Mouse (Mus musculus) kidney, embryonic 14.5 days (tissue): Measurements from ENCODE around the gene Dcaf15. TPM values are rescaled to one million over a fixed set of nuclear protein-coding genes. Genes with fewer than 3 reads are reported as not detected.

ENCODE experiments used
- ATAC-seq: fragments of 200-750 bp; cut with Nextera tagmentation; 2 replicates; pipeline ENCODE4 v1.8.0; 2017; ENCODE audit warnings: moderate number of reproducible peaks, mild to moderate bottlenecking, moderate TSS enrichment, moderate library complexity; ENCODE audit not compliant: low FRiP score, low TSS enrichment
- H3K27ac ChIP-seq: fragments of 300-500 bp; sonication (generic); 2 replicates; pipeline ENCODE4 v1.5.1; 2014; ENCODE audit warnings: low read depth, mild to moderate bottlenecking, low read length, moderate library complexity, mixed read lengths
- H3K27me3 ChIP-seq: fragments of 300-500 bp; sonication (generic); 2 replicates; pipeline ENCODE4 v1.6.1; 2014; ENCODE audit warnings: mild to moderate bottlenecking, low read length; ENCODE audit not compliant: control insufficient read depth, insufficient read depth
- H3K36me3 ChIP-seq: fragments of 300-500 bp; sonication (generic); 2 replicates; pipeline ENCODE4 v1.6.1; 2014; ENCODE audit warnings: low read length, mixed read lengths; ENCODE audit not compliant: control insufficient read depth, insufficient read depth
- H3K4me1 ChIP-seq: fragments of 300-500 bp; sonication (generic); 2 replicates; pipeline ENCODE4 v1.6.1; 2014; ENCODE audit warnings: low read length, mixed read lengths; ENCODE audit not compliant: control insufficient read depth, insufficient read depth
- H3K4me2 ChIP-seq: fragments of 300-500 bp; sonication (generic); replicated peaks from 2 replicates; pipeline ENCODE4 v1.6.1; 2014; ENCODE audit warnings: low read depth, mild to moderate bottlenecking, low read length
- H3K4me3 ChIP-seq: fragments of 300-500 bp; sonication (generic); 2 replicates; pipeline ENCODE4 v1.5.1; 2014; ENCODE audit warnings: mild to moderate bottlenecking, low read length
- H3K9ac ChIP-seq: fragments of 300-500 bp; sonication (generic); 2 replicates; pipeline ENCODE4 v1.6.1; 2014; ENCODE audit warnings: low read depth, mild to moderate bottlenecking, low read length, moderate library complexity
- H3K9me3 ChIP-seq: fragments of 300-500 bp; sonication (generic); 2 replicates; pipeline ENCODE4 v1.6.1; 2016; ENCODE audit warnings: low read length; ENCODE audit not compliant: control insufficient read depth
- WGBS: fragments of 180-500 bp; shearing (Covaris S2); extraction: QIAGEN DNeasy Blood & Tissue Kit; methylation state at CpG from one replicate; pipeline ENCODE4 v1.1.7; 2014; 5-methylcytosine and 5-hydroxymethylcytosine counted together
- polyA plus RNA-seq: library from polyadenylated mRNA; unstranded; fragments of >200 nt; fragmentation: Nextera tagmentation; extraction: Ambion mirVana; gene quantifications from 2 replicates; pipeline ENCODE4 v1.2.1, GENCODE M21; 2014

Gene Dcaf15
- polyA plus RNA-seq, 1 experiment from 2014 or later, result 10.4 TPM

- 93% methylated on average over 2 of the region's 2 CpGs for WGBS
- ATAC-seq, result no peak
- Histone ChIP-seq H3K36me3 (peaks cover 4% of the 10 kb centered on the region; the same call in 1 of the 2 replicates), H3K4me3 (no peak overlapping the region), H3K9me3 (no peaks in the 10 kb centered on the region), H3K4me2 (no peak overlapping the region), H3K9ac (no peak overlapping the region), H3K4me1 (peaks cover 36% of the 10 kb centered on the region), H3K27ac (no peak overlapping the region), H3K27me3 (no peaks in the 10 kb centered on the region)
These were observed 33.9 kb downstream of the Dcaf15 start for GRCm38 (mm10) chr8:84070667-84071066.

GRCm38 (mm10) chr8:84070241-84070640 is 34.3 kb downstream of the Dcaf15 start:
- Histone ChIP-seq H3K36me3 (peaks cover 4% of the 10 kb centered on the region; the same call in 1 of the 2 replicates), H3K4me3 (no peak overlapping the region), H3K4me1 (peaks cover 36% of the 10 kb centered on the region), H3K27ac (no peak overlapping the region), H3K9me3 (no peaks in the 10 kb centered on the region), H3K4me2 (no peak overlapping the region), H3K9ac (no peak overlapping the region), H3K27me3 (no peaks in the 10 kb centered on the region)
- 90% methylated on average over 5 of the region's 5 CpGs for WGBS
- ATAC-seq, result no peak

- H3K27me3 ChIP-seq, result no peaks in the 10 kb centered on the region
- ATAC-seq, result no peak
- H3K4me1 ChIP-seq, result peaks cover 36% of the 10 kb centered on the region
- H3K27ac ChIP-seq, result no peak overlapping the region
- no peak overlapping the region for H3K9ac ChIP-seq
- H3K4me2 ChIP-seq, result no peak overlapping the region
- peaks cover 4% of the 10 kb centered on the region; the same call in 1 of the 2 replicates for H3K36me3 ChIP-seq
- 73% methylated on average over 2 of the region's 2 CpGs for WGBS
- H3K9me3 ChIP-seq, result no peaks in the 10 kb centered on the region
- no peak overlapping the region for H3K4me3 ChIP-seq
These were observed 34.8 kb downstream of the Dcaf15 start for GRCm38 (mm10) chr8:84069750-84070149.

GRCm38 (mm10) chr8:84069169-84069568 is 35.4 kb downstream of the Dcaf15 start:
- Histone ChIP-seq H3K4me1 (peaks cover 36% of the 10 kb centered on the region), H3K36me3 (no peaks in the 10 kb centered on the region), H3K4me3 (no peak overlapping the region), H3K27ac (no peak overlapping the region), H3K9me3 (no peaks in the 10 kb centered on the region), H3K27me3 (no peaks in the 10 kb centered on the region), H3K4me2 (no peak overlapping the region), H3K9ac (no peak overlapping the region; the same call in 1 of the 2 replicates)
- no peak for ATAC-seq
- WGBS, result 13% methylated on average over 1 of the region's 1 CpGs

- Histone ChIP-seq H3K9me3 (no peaks in the 10 kb centered on the region), H3K27me3 (no peaks in the 10 kb centered on the region), H3K9ac (no peak overlapping the region), H3K27ac (no peak overlapping the region), H3K4me3 (no peak overlapping the region), H3K36me3 (no peaks in the 10 kb centered on the region), H3K4me2 (0 out of 2 replicates have a peak overlapping the region, but pooled peaks have one; percentile 8), H3K4me1 (peaks cover 32% of the 10 kb centered on the region)
- ATAC-seq, result no peak
- WGBS, result 43% methylated on average over 12 of the region's 12 CpGs
These were observed 36.1 kb downstream of the Dcaf15 start for GRCm38 (mm10) chr8:84068316-84069035.

- 77% methylated on average over 7 of the region's 7 CpGs for WGBS
- H3K4me2 ChIP-seq, result peak overlapping the region; percentile 52
- no peak overlapping the region for H3K27ac ChIP-seq
- H3K9me3 ChIP-seq, result no peaks in the 10 kb centered on the region
- H3K4me1 ChIP-seq, result peaks cover 27% of the 10 kb centered on the region
- H3K27me3 ChIP-seq, result no peaks in the 10 kb centered on the region
- no peaks in the 10 kb centered on the region for H3K36me3 ChIP-seq
- H3K4me3 ChIP-seq, result peak overlapping the region; percentile 92
- ATAC-seq, result no peak
- peak overlapping the region; percentile 92; the same call in 1 of the 2 replicates for H3K9ac ChIP-seq
These were observed 36.7 kb downstream of the Dcaf15 start for GRCm38 (mm10) chr8:84067911-84068310.

- Histone ChIP-seq H3K36me3 (no peaks in the 10 kb centered on the region), H3K4me2 (peak overlapping the region; percentile 52), H3K27me3 (no peaks in the 10 kb centered on the region), H3K4me1 (peaks cover 26% of the 10 kb centered on the region), H3K4me3 (peak overlapping the region; percentile 92), H3K9ac (peak overlapping the region; percentile 92), H3K27ac (peak overlapping the region; percentile 99), H3K9me3 (no peaks in the 10 kb centered on the region)
- WGBS, result under 1% methylated on average over 53 of the region's 58 CpGs
- ATAC-seq, result peak; percentile 75
These were observed 37.5 kb downstream of the Dcaf15 start for GRCm38 (mm10) chr8:84067047-84067573.

- H3K9me3 ChIP-seq, result no peaks in the 10 kb centered on the region
- WGBS, result under 1% methylated on average over 51 of the region's 51 CpGs
- peaks cover 26% of the 10 kb centered on the region for H3K4me1 ChIP-seq
- no peaks in the 10 kb centered on the region for H3K36me3 ChIP-seq
- no peaks in the 10 kb centered on the region for H3K27me3 ChIP-seq
- H3K4me2 ChIP-seq, result peak within 1 kb of the TSS; percentile 70
- peak; percentile 97 for ATAC-seq
- peak within 1 kb of the TSS; percentile 99 for H3K27ac ChIP-seq
- H3K4me3 ChIP-seq, result peak within 1 kb of the TSS; percentile 92
- peak within 1 kb of the TSS; percentile 92 for H3K9ac ChIP-seq
These were observed 38.2 kb downstream of the Dcaf15 start, which contains the start of gene Rfx1 for GRCm38 (mm10) chr8:84066291-84066930. TSS of gene Rfx1 (plus strand) at chr8:84066834.
